Mouse (Mus musculus) myocyte (in vitro differentiated cells): ENCODE data around the gene Zfp978.
"Not testable (repeated sequence)": the region's sequence is repeated elsewhere in the genome, so short reads cannot be mapped to it uniquely, and the experiment has no call there.

Experiments
- CEBPB ChIP-seq: IDR thresholded peaks from 2 replicates; pipeline ENCODE4 v1.6.1; 2011; ENCODE audit warnings: mild to moderate bottlenecking, moderate library complexity; ENCODE audit not compliant: poor library complexity, insufficient read depth, severe bottlenecking
- MAX ChIP-seq: IDR thresholded peaks from one replicate; pipeline ENCODE4 v1.6.1; 2011; ENCODE audit warnings: low read depth, mild to moderate bottlenecking, control low read depth
- MYOG ChIP-seq, 3 experiments: IDR thresholded peaks; one replicate each; pipeline ENCODE4 v1.6.1; 2011; ENCODE audit warnings: control low read depth in 2 of 3, low read depth in 2 of 3, mild to moderate bottlenecking in 2 of 3; ENCODE audit not compliant: insufficient read length in 2 of 3, control insufficient read depth in 1 of 3, insufficient read depth in 1 of 3
- POLR2A ChIP-seq: IDR thresholded peaks from one replicate; pipeline ENCODE4 v1.6.1; 2011; ENCODE audit warnings: low read depth, mild to moderate bottlenecking, control low read depth, moderate library complexity; ENCODE audit not compliant: insufficient read length
- POLR2AphosphoS2 ChIP-seq: IDR thresholded peaks from one replicate; pipeline ENCODE4 v1.6.1; 2011; ENCODE audit warnings: low read depth, control low read depth; ENCODE audit not compliant: insufficient read length
- REST ChIP-seq: IDR thresholded peaks from one replicate; pipeline ENCODE4 v1.6.1; 2011; ENCODE audit warnings: mild to moderate bottlenecking, control low read depth, moderate library complexity; ENCODE audit not compliant: insufficient read depth, insufficient read length
- SRF ChIP-seq: IDR thresholded peaks from one replicate; pipeline ENCODE4 v1.6.1; 2011; ENCODE audit warnings: low read depth; ENCODE audit not compliant: control insufficient read depth, insufficient read length
- TCF12 ChIP-seq: IDR thresholded peaks from one replicate; pipeline ENCODE4 v1.6.1; 2011; ENCODE audit warnings: mild to moderate bottlenecking, control low read depth; ENCODE audit not compliant: poor library complexity, insufficient read depth, severe bottlenecking
- TCF3 ChIP-seq: IDR thresholded peaks from one replicate; pipeline ENCODE4 v1.6.1; 2011; ENCODE audit warnings: low read depth, control low read depth; ENCODE audit not compliant: insufficient read length
- USF1 ChIP-seq: IDR thresholded peaks from one replicate; pipeline ENCODE4 v1.6.1; 2011; ENCODE audit warnings: low read depth, mild to moderate bottlenecking, control low read depth, moderate library complexity

GRCm38 (mm10) chr4:147402507-147402890, 41.4 kb downstream of the Zfp978 start:
- not testable (repeated sequence) for TF ChIP-seq MAX; USF1; POLR2A; TCF12; POLR2AphosphoS2; CEBPB; TCF3; SRF; MYOG (IDR thresholded peaks at IDR 0.05; ENCODE audit: control insufficient read depth in 1 of 3, insufficient read depth in 1 of 3, insufficient read length in 2 of 3, low read depth in 2 of 3); REST
